Mouse (Mus musculus) midbrain, embryonic 14.5 days (tissue): ENCODE data around the gene Lrrc74a. TPM values are rescaled to one million over a fixed set of nuclear protein-coding genes. Genes with fewer than 3 reads are reported as not detected.

Experiments used
- ATAC-seq: fragments of 200-750 bp; cut with Nextera tagmentation; 2 replicates; pipeline ENCODE4 v1.8.0; 2017; ENCODE audit warnings: moderate number of reproducible peaks, moderate library complexity; ENCODE audit not compliant: low FRiP score, low TSS enrichment
- DNase-seq: peaks from one replicate; pipeline ENCODE4 v3.0.0-alpha.2; 2015
- H3K27ac ChIP-seq: fragments of 300-500 bp; sonication (generic); replicated peaks from 2 replicates; pipeline ENCODE4 v1.5.1; 2014; ENCODE audit warnings: mild to moderate bottlenecking, low read depth, low read length, moderate library complexity
- H3K27me3 ChIP-seq: fragments of 300-500 bp; sonication (generic); 2 replicates; pipeline ENCODE4 v1.6.1; 2014; ENCODE audit warnings: low read length, control low read depth, mixed read lengths; ENCODE audit not compliant: control insufficient read depth, insufficient read depth
- H3K36me3 ChIP-seq: fragments of 300-500 bp; sonication (generic); 2 replicates; pipeline ENCODE4 v1.6.1; 2014; ENCODE audit warnings: low read length, control low read depth; ENCODE audit not compliant: control insufficient read depth, insufficient read depth
- H3K4me1 ChIP-seq: fragments of 300-500 bp; sonication (generic); 2 replicates; pipeline ENCODE4 v1.6.1; 2014; ENCODE audit warnings: mild to moderate bottlenecking, antibody characterized with exemption, low read length, control low read depth; ENCODE audit not compliant: control insufficient read depth, insufficient read depth
- H3K4me2 ChIP-seq: fragments of 300-500 bp; sonication (generic); 2 replicates; pipeline ENCODE4 v1.6.1; 2014; ENCODE audit warnings: mild to moderate bottlenecking, low read length, moderate library complexity
- H3K4me3 ChIP-seq: fragments of 300-500 bp; sonication (generic); replicated peaks from 2 replicates; pipeline ENCODE4 v1.5.1; 2014; ENCODE audit warnings: low read depth, low read length
- H3K9ac ChIP-seq: fragments of 300-500 bp; sonication (generic); replicated peaks from 2 replicates; pipeline ENCODE4 v1.6.1; 2014; ENCODE audit warnings: mild to moderate bottlenecking, low read length, moderate library complexity
- H3K9me3 ChIP-seq: fragments of 300-500 bp; sonication (generic); 2 replicates; pipeline ENCODE4 v1.6.1; 2016; ENCODE audit warnings: low read length, control low read depth, mixed read lengths; ENCODE audit not compliant: control insufficient read depth
- WGBS: fragments of 180-500 bp; shearing (Covaris S2); extraction: QIAGEN DNeasy Blood & Tissue Kit; methylation state at CpG from one replicate; pipeline ENCODE4 v1.1.7; 2014; 5-methylcytosine and 5-hydroxymethylcytosine counted together
- polyA plus RNA-seq: library from polyadenylated mRNA; unstranded; fragments of >200 nt; fragmentation: Nextera tagmentation; extraction: Ambion mirVana; gene quantifications from 2 replicates; pipeline ENCODE4 v1.2.1, GENCODE M21; 2014

Lrrc74a gene
- polyA plus RNA-seq, 1 experiment from 2014 or later = not detected

GRCm38 (mm10) chr12:86714026-86714425 lies 20.1 kb upstream of the Lrrc74a start:
- Histone ChIP-seq H3K27me3 (no peaks in the 10 kb centered on the region), H3K27ac (no peak overlapping the region), H3K4me1 (no peaks in the 10 kb centered on the region), H3K9ac (no peak overlapping the region), H3K36me3 (0 out of 2 replicates have a peak, but pooled peaks cover 2% of the 10 kb centered on the region), H3K4me3 (no peak overlapping the region), H3K4me2 (no peak overlapping the region), H3K9me3 (no peaks in the 10 kb centered on the region)
- WGBS = 74% methylated on average over 5 of the region's 5 CpGs
- no peak for ATAC-seq
- peak; percentile 45 for DNase-seq

- DNase-seq (peak; percentile 76), ATAC-seq (no peak)
- whole genome bisulfite sequencing = 44% methylated on average over 5 of the region's 5 CpGs
- Histone ChIP-seq H3K27ac (no peak overlapping the region), H3K4me1 (no peaks in the 10 kb centered on the region), H3K9me3 (no peaks in the 10 kb centered on the region), H3K4me3 (no peak overlapping the region), H3K9ac (no peak overlapping the region), H3K36me3 (0 out of 2 replicates have a peak, but pooled peaks cover 7% of the 10 kb centered on the region), H3K27me3 (no peaks in the 10 kb centered on the region), H3K4me2 (no peak overlapping the region)
Measured at GRCm38 (mm10) chr12:86715401-86715800, 18.8 kb upstream of the Lrrc74a start.

- Histone ChIP-seq H3K4me3 (no peak overlapping the region), H3K9ac (no peak overlapping the region), H3K4me1 (no peaks in the 10 kb centered on the region), H3K9me3 (no peaks in the 10 kb centered on the region), H3K27ac (no peak overlapping the region), H3K4me2 (no peak overlapping the region), H3K36me3 (0 out of 2 replicates have a peak, but pooled peaks cover 7% of the 10 kb centered on the region), H3K27me3 (no peaks in the 10 kb centered on the region)
- no peak for ATAC-seq
- 95% methylated on average over 11 of the region's 11 CpGs for WGBS
- DNase-seq = no peak
Measured at GRCm38 (mm10) chr12:86716962-86717361, 17.2 kb upstream of the Lrrc74a start.

GRCm38 (mm10) chr12:86719961-86720639 lies 14.1 kb upstream of the Lrrc74a start:
- H3K9me3 ChIP-seq = no peaks in the 10 kb centered on the region
- 89% methylated on average over 18 of the region's 18 CpGs for WGBS
- no peak overlapping the region for H3K27ac ChIP-seq
- no peaks in the 10 kb centered on the region for H3K27me3 ChIP-seq
- H3K4me1 ChIP-seq = 0 out of 2 replicates have a peak, but pooled peaks cover under 1% of the 10 kb centered on the region
- no peak overlapping the region for H3K9ac ChIP-seq
- ATAC-seq = no peak
- 0 out of 2 replicates have a peak, but pooled peaks cover 7% of the 10 kb centered on the region for H3K36me3 ChIP-seq
- no peak for DNase-seq
- H3K4me2 ChIP-seq = no peak overlapping the region
- H3K4me3 ChIP-seq = no peak overlapping the region

- H3K27me3 ChIP-seq = no peaks in the 10 kb centered on the region
- no peaks in the 10 kb centered on the region for H3K9me3 ChIP-seq
- H3K4me2 ChIP-seq = no peak overlapping the region
- H3K27ac ChIP-seq = no peak overlapping the region
- H3K4me3 ChIP-seq = no peak overlapping the region
- H3K4me1 ChIP-seq = 0 out of 2 replicates have a peak, but pooled peaks cover 5% of the 10 kb centered on the region
- ATAC-seq (no peak), DNase-seq (peak; percentile 42)
- 87% methylated on average over 5 of the region's 5 CpGs for WGBS
- H3K9ac ChIP-seq = no peak overlapping the region
- H3K36me3 ChIP-seq = 0 out of 2 replicates have a peak, but pooled peaks cover 7% of the 10 kb centered on the region
Measured at GRCm38 (mm10) chr12:86721453-86721852, 12.7 kb upstream of the Lrrc74a start.

GRCm38 (mm10) chr12:86724300-86724699 lies 9.9 kb upstream of the Lrrc74a start:
- Histone ChIP-seq H3K27me3 (no peaks in the 10 kb centered on the region), H3K9me3 (no peaks in the 10 kb centered on the region), H3K4me1 (0 out of 2 replicates have a peak, but pooled peaks cover 5% of the 10 kb centered on the region), H3K36me3 (0 out of 2 replicates have a peak, but pooled peaks cover 5% of the 10 kb centered on the region), H3K9ac (no peak overlapping the region), H3K4me3 (no peak overlapping the region), H3K4me2 (no peak overlapping the region), H3K27ac (no peak overlapping the region)
- WGBS = 87% methylated on average over 2 of the region's 2 CpGs
- DNase-seq (no peak), ATAC-seq (no peak)

- Histone ChIP-seq H3K4me2 (peak overlapping the region; percentile 85), H3K36me3 (no peaks in the 10 kb centered on the region), H3K9me3 (no peaks in the 10 kb centered on the region), H3K4me1 (0 out of 2 replicates have a peak, but pooled peaks cover 5% of the 10 kb centered on the region), H3K27me3 (no peaks in the 10 kb centered on the region), H3K4me3 (peak overlapping the region; percentile 71), H3K9ac (peak overlapping the region; percentile 56), H3K27ac (peak overlapping the region; percentile 63)
- ATAC-seq = no peak
- DNase-seq = peak; percentile 63
- under 1% methylated on average over 19 of the region's 19 CpGs for WGBS
Measured at GRCm38 (mm10) chr12:86725706-86726105, 8.5 kb upstream of the Lrrc74a start.

- Histone ChIP-seq H3K36me3 (no peaks in the 10 kb centered on the region), H3K27ac (peak within 1 kb of the TSS; percentile 63), H3K4me1 (0 out of 2 replicates have a peak, but pooled peaks cover 5% of the 10 kb centered on the region), H3K4me2 (peak within 1 kb of the TSS; percentile 85), H3K9ac (peak within 1 kb of the TSS; percentile 56), H3K27me3 (no peaks in the 10 kb centered on the region), H3K9me3 (no peaks in the 10 kb centered on the region), H3K4me3 (peak within 1 kb of the TSS; percentile 71)
- DNase-seq (peak; percentile 98), ATAC-seq (peak; percentile 99)
- under 1% methylated on average over 44 of the region's 44 CpGs for WGBS
Measured at GRCm38 (mm10) chr12:86726120-86726640, 8.0 kb upstream of the Lrrc74a start, which contains the start of gene Angel1. Angel1 (minus strand) TSS chr12:86726460.
